Mouse (Mus musculus): ENCODE data around the gene Rnf144b.

GRCm38 (mm10) chr13:47183771-47184170 lies 61.3 kb downstream of the Rnf144b start:
- TF ChIP-seq EP300 (IDR thresholded peaks at IDR 0.05; ENCODE audit: insufficient read depth, low read depth, low read length) (no peak), CTCF (IDR thresholded peaks at IDR 0.05) (no peak), POLR2A (IDR thresholded peaks at IDR 0.05; ENCODE audit: insufficient read depth, low read depth, low read length) (no peak)

Data from heart, adult 2 months (tissue).